Mouse (Mus musculus) heart, embryonic 10.5 days (tissue): ENCODE measurements around the gene Agtpbp1. TPM values are rescaled to one million over a fixed set of nuclear protein-coding genes. Genes with fewer than 3 reads are reported as not detected.
A peak's percentile ranks its signal among the peaks of the same experiment; 100 is the strongest.

Experiments used
- DNase-seq: peaks from one replicate; pipeline ENCODE4 v3.0.0-alpha.2; 2017; ENCODE audit warnings: low spot score
- H3K27ac ChIP-seq: fragments of 300-500 bp; sonication (generic); 2 replicates; pipeline ENCODE4 v1.5.1; 2016; ENCODE audit warnings: mild to moderate bottlenecking
- H3K27me3 ChIP-seq: fragments of 300-500 bp; sonication (generic); 2 replicates; pipeline ENCODE4 v1.6.1; 2016; ENCODE audit warnings: mild to moderate bottlenecking; ENCODE audit not compliant: poor library complexity, insufficient read depth, severe bottlenecking
- H3K36me3 ChIP-seq: fragments of 300-500 bp; sonication (generic); 2 replicates; pipeline ENCODE4 v1.6.1; 2016; ENCODE audit warnings: mild to moderate bottlenecking, moderate library complexity
- H3K4me1 ChIP-seq: fragments of 300-500 bp; sonication (generic); 2 replicates; pipeline ENCODE4 v1.6.1; 2016; ENCODE audit warnings: mild to moderate bottlenecking
- H3K4me3 ChIP-seq: fragments of 300-500 bp; sonication (generic); 2 replicates; pipeline ENCODE4 v1.5.1; 2016; ENCODE audit warnings: mild to moderate bottlenecking, moderate library complexity
- H3K9me3 ChIP-seq: fragments of 300-500 bp; sonication (generic); 2 replicates; pipeline ENCODE4 v1.6.1; 2016; ENCODE audit warnings: mild to moderate bottlenecking, moderate library complexity
- WGBS: fragments of 180-500 bp; shearing (Covaris S2); methylation state at CpG from one replicate; pipeline ENCODE4 v1.1.7; 2016; 5-methylcytosine and 5-hydroxymethylcytosine counted together
- polyA plus RNA-seq: library from polyadenylated mRNA; unstranded; fragments of >200 nt; fragmentation: Nextera tagmentation; extraction: Ambion mirVana; gene quantifications from 2 replicates; pipeline ENCODE4 v1.2.1, GENCODE M21; 2016

The Agtpbp1 gene
- polyA plus RNA-seq, 1 experiment from 2014 or later: 8.8 TPM

DNA sequence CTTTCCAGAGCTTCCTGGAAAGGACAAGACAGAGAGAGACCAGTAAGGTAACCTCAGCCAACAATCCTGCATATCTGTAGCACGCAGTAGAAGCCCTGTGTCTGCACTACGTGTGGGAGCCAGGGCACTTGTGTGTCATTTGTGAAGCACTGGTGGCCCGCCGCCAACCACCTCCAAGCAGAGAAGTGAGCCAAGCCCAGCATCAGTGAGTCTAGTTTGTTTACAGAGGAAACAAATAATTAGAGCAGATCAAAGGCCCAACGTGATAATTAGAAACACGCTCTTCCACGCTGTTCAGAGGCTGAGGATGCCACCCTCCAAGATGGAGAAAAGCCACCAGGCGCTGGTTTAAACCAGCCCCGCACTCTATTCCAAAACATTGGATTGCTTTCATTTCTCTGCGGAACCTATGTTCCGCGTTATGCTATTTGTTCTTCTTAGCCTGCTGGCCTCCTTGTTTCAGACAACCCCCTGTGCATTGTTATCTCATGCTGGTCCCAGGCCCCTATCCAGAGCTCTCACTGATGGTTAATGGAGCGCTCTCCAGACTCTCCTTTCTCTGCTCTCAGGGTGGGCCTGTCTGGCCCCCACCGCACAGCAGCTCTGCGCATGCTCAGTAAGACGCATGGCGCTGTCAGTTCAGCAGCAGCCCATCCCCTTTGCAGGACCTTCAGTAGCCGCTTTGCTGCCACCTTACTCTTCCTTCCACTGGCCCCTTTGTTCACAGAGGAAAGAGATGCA lies 153.7 kb downstream of the Agtpbp1 start:
- H3K27ac ChIP-seq: no peak overlapping the region
- DNase-seq: no peak

GRCm38 (mm10) chr13:59429369-59429768 lies 155.7 kb downstream of the Agtpbp1 start:
- WGBS: 89% methylated on average over 6 of the region's 6 CpGs
- H3K4me1 ChIP-seq: peaks cover 6% of the 10 kb centered on the region
- no peaks in the 10 kb centered on the region for H3K27me3 ChIP-seq
- no peaks in the 10 kb centered on the region for H3K9me3 ChIP-seq
- H3K27ac ChIP-seq: no peak overlapping the region
- no peak for DNase-seq
- H3K36me3 ChIP-seq: no peaks in the 10 kb centered on the region
- H3K4me3 ChIP-seq: no peak overlapping the region

More for the DNA sequence above, 153.7 kb downstream of the Agtpbp1 start:
- Histone ChIP-seq H3K4me3 (0 out of 2 replicates have a peak overlapping the region, but pooled peaks have one; percentile 18), H3K4me1 (peaks cover 6% of the 10 kb centered on the region), H3K27me3 (no peaks in the 10 kb centered on the region), H3K36me3 (no peaks in the 10 kb centered on the region), H3K9me3 (no peaks in the 10 kb centered on the region)
- 55% methylated on average over 18 of the region's 18 CpGs for WGBS

- no peaks in the 10 kb centered on the region for H3K36me3 ChIP-seq
- no peak overlapping the region for H3K4me3 ChIP-seq
- no peak for DNase-seq
- WGBS: 78% methylated on average over 5 of the region's 5 CpGs
- H3K4me1 ChIP-seq: peaks cover 3% of the 10 kb centered on the region; the same call in 1 of the 2 replicates
- H3K27me3 ChIP-seq: no peaks in the 10 kb centered on the region
- H3K27ac ChIP-seq: no peak overlapping the region
- H3K9me3 ChIP-seq: no peaks in the 10 kb centered on the region
These were observed 161.2 kb downstream of the Agtpbp1 start for GRCm38 (mm10) chr13:59423871-59424270.

- H3K4me1 ChIP-seq: peaks cover 8% of the 10 kb centered on the region; the same call in 1 of the 2 replicates
- WGBS: 76% methylated on average over 15 of the region's 15 CpGs
These were observed 168.3 kb downstream of the Agtpbp1 start for GRCm38 (mm10) chr13:59416530-59417230.

DNA sequence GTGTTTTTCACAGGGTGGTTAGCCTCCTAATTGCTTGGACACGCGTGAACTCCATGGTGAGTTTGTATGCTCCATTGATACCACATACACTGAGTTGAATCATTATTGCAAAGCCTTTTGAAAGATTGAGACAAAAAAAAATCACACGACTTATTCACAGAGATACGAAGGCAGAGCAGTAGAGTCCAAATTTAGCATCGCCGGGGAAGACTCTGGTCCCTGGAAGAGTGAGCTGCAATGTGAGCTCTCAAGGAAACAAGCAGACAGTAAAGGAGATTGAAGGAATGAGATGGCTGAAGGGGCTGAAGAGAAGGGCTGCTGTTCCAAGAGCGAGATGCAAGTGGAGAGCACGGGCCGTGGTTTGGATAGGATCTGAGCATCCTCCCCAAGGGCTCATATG lies 171.1 kb downstream of the Agtpbp1 start:
- no peaks in the 10 kb centered on the region for H3K27me3 ChIP-seq
- WGBS: 84% methylated on average over 9 of the region's 9 CpGs

More at GRCm38 (mm10) chr13:59416530-59417230, 168.3 kb downstream of the Agtpbp1 start:
- Histone ChIP-seq H3K27me3 (no peaks in the 10 kb centered on the region), H3K36me3 (no peaks in the 10 kb centered on the region), H3K4me3 (no peak overlapping the region), H3K9me3 (no peaks in the 10 kb centered on the region), H3K27ac (no peak overlapping the region)
- no peak for DNase-seq

DNA sequence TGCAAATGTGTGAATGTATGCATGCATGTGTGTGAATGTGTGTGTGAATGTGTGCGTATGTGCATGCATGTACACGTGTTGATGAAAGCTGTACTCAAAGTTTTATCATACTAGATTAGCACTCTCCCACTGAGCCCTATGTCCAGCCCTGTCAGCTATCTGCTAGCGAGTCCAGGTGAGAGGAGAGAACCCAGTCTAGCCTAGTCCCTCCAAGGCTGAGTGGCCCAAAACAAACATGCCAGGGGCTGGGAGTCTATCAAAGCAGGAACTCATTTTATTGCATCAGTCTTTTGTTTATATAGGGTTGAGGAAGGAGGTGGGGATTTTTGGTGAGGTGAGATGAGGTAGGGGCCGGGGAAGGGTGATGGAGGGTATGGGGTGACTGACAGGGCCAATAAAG lies 172.4 kb downstream of the Agtpbp1 start:
- Histone ChIP-seq H3K4me3 (no peak overlapping the region), H3K27me3 (no peaks in the 10 kb centered on the region), H3K4me1 (peaks cover 5% of the 10 kb centered on the region; the same call in 1 of the 2 replicates), H3K36me3 (no peaks in the 10 kb centered on the region), H3K9me3 (no peaks in the 10 kb centered on the region), H3K27ac (no peak overlapping the region)
- 83% methylated on average over 4 of the region's 4 CpGs for WGBS
- DNase-seq: no peak

More for the DNA sequence above, 171.1 kb downstream of the Agtpbp1 start:
- Histone ChIP-seq H3K36me3 (no peaks in the 10 kb centered on the region), H3K4me1 (peaks cover 5% of the 10 kb centered on the region; the same call in 1 of the 2 replicates), H3K4me3 (no peak overlapping the region), H3K27ac (no peak overlapping the region), H3K9me3 (no peaks in the 10 kb centered on the region)
- no peak for DNase-seq

DNA sequence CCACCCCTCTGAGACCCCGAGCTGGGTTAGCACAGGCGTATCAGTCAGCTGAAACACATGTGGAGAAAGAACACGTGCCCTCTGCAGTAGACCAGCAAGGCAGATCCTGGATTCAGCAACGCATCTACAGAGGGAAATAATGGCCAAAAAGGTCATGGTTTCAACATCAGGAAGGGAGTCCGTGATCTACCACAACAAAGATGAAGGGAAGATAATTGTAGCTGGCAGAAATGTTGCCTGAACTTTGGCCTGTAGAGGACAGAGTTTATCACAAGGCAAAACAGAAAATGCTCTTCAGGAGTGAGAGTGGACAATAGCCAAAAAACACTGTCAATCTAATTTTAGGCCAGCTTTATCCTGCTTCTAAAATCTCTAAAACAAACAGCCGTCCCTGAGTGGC lies 177.8 kb downstream of the Agtpbp1 start:
- DNase-seq: no peak
- no peak overlapping the region for H3K4me3 ChIP-seq
- no peaks in the 10 kb centered on the region for H3K36me3 ChIP-seq
- H3K9me3 ChIP-seq: no peaks in the 10 kb centered on the region
- no peak overlapping the region for H3K27ac ChIP-seq
- H3K27me3 ChIP-seq: no peaks in the 10 kb centered on the region
- H3K4me1 ChIP-seq: no peaks in the 10 kb centered on the region
- 79% methylated on average over 6 of the region's 6 CpGs for WGBS

GRCm38 (mm10) chr13:59402026-59402775 lies 182.8 kb downstream of the Agtpbp1 start:
- Histone ChIP-seq H3K27me3 (no peaks in the 10 kb centered on the region), H3K4me3 (no peak overlapping the region), H3K9me3 (no peaks in the 10 kb centered on the region), H3K4me1 (no peaks in the 10 kb centered on the region), H3K36me3 (no peaks in the 10 kb centered on the region), H3K27ac (no peak overlapping the region)
- 87% methylated on average over 14 of the region's 14 CpGs for WGBS
- DNase-seq: no peak

DNA sequence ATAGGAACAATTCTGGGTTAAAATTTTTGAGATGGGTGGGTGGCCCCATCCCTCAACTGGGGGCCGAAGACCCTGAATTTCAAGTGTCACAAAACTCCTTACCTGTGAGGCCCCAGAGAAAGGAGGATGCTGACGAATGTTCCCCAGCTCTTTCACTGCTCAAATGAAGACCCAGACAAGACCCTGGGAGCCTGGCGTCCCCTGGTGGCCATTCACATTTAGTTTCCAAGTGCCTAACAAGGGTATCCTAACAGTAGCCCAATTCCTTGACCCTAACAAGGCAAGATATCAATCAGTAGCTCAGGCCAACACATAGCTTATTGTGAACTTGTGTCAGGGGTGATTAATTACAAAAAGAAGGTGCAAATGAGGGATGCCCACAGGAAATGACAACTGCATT lies 187.5 kb downstream of the Agtpbp1 start:
- no peak for DNase-seq
- H3K4me1 ChIP-seq: no peaks in the 10 kb centered on the region
- no peak overlapping the region for H3K4me3 ChIP-seq
- no peaks in the 10 kb centered on the region for H3K27me3 ChIP-seq
- H3K9me3 ChIP-seq: no peaks in the 10 kb centered on the region
- H3K36me3 ChIP-seq: no peaks in the 10 kb centered on the region
- WGBS: 22% methylated on average over 3 of the region's 3 CpGs
- H3K27ac ChIP-seq: no peak overlapping the region

Other genes starting within 250 kb of the Agtpbp1 start
- gene Naa35, start within 50 bp of the Agtpbp1 start, polyA plus RNA-seq: 78.9 and 92.6 TPM in 2 replicates
- 72.4 and 74.5 TPM in 2 replicates for gene Golm1, start 90.6 kb upstream of the Agtpbp1 start, polyA plus RNA-seq
- not detected in 2 replicates for gene 4921517D22Rik, start 108.9 kb upstream of the Agtpbp1 start, polyA plus RNA-seq
- gene Spata31d1a, start 125.1 kb upstream of the Agtpbp1 start, polyA plus RNA-seq: 0.02 and 0.05 TPM in 2 replicates
- gene Spata31d1b, start 127.1 kb upstream of the Agtpbp1 start, polyA plus RNA-seq: not detected in 2 replicates
- not detected in 2 replicates for gene Spata31d1d, start 146.5 kb upstream of the Agtpbp1 start, polyA plus RNA-seq
- gene 1700014D04Rik, start 161.5 kb upstream of the Agtpbp1 start, polyA plus RNA-seq: 0.23 TPM in 1 of 2 replicates, not detected in the other
- gene Isca1, start 184.6 kb upstream of the Agtpbp1 start, polyA plus RNA-seq: 128 and 154 TPM in 2 replicates
- not detected in 2 replicates for gene Gm49354, start 197.0 kb upstream of the Agtpbp1 start, polyA plus RNA-seq
- gene Tut7, start 237.9 kb upstream of the Agtpbp1 start, polyA plus RNA-seq: 37.2 and 39.6 TPM in 2 replicates